Mouse (Mus musculus): ENCODE data around the gene Bcas3. TPM values are rescaled to one million over a fixed set of nuclear protein-coding genes. Genes with fewer than 3 reads are reported as not detected.

Bcas3 gene
- polyA plus RNA-seq, 1 experiment from 2014 or later: 16.6 TPM

DNA sequence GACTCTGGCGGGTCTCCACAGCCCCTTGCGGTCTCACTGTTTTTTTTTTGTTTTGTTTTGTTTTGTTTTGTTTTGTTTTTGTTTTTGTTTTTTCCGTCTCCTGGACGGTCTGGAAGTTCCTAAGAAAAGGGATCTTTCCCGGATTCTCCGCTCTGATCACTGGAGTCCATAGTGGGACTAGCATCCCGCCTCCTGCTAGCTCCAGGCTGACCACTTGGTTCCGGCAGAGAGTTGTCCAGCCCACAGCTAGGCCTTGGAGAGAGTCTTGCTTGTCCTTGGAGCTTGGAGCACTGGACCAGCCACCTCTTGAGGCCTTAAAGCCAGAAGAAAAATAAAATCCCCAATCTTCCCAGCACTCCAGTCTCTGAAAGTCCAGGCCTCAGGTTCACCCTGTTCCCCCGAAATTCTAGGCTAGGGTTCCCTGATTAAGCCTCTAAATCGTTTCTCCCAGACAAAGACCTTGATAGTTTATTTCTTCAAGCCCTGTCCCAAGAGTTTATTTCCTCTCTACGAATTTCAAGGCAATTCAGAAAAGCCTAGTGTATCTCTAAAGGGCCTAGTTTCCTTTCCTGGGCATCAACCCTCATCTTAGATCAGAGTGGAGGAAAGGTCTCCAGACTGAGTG, 480.9 kb downstream of the Bcas3 start:
- peaks cover 95% of the 10 kb centered on the region for H3K27me3 ChIP-seq

DNA sequence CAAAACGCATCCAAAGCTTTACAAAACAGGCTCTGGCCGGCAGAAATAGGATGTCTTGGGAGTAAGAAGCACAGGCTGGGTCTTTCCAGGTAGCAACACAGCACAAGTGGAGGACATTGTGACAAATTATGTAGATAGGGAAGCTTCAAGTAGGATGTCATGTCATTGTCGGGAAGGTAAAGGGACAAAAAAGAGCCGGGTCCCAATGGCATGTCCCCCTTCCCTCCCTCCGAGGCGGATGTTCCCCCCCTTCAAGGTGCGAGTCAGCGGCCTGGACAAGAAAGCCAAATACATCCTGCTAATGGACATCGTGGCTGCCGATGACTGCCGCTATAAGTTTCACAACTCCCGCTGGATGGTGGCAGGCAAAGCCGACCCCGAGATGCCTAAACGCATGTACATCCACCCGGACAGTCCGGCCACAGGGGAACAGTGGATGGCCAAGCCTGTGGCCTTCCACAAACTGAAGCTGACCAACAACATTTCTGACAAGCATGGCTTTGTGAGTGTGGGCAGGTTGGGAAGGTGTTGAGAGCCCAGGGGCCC, 481.5 kb downstream of the Bcas3 start:
- Histone ChIP-seq H3K4me3 (peak overlapping the region; percentile 63), H3K27me3 (peaks cover 95% of the 10 kb centered on the region), H3K4me1 (replicated peaks) (peaks cover 57% of the 10 kb centered on the region), H3K9me3 (replicated peaks) (no peaks in the 10 kb centered on the region), H3K27ac (no peak overlapping the region; the same call in 1 of the 2 replicates), H3K9ac (peak overlapping the region; percentile 11; the same call in 1 of the 2 replicates), H3K36me3 (no peaks in the 10 kb centered on the region), H3K4me2 (peak overlapping the region; percentile 96)
- 31% methylated on average over 17 of the region's 17 CpGs for WGBS
- ATAC-seq (replicated peaks; ENCODE audit: insufficient number of reproducible peaks, insufficient read depth, low FRiP score, low read depth): no peak

More for the DNA sequence above, 480.9 kb downstream of the Bcas3 start:
- 19% methylated on average over 11 of the region's 11 CpGs for WGBS
- H3K36me3 ChIP-seq: no peaks in the 10 kb centered on the region
- ATAC-seq (replicated peaks; ENCODE audit: insufficient number of reproducible peaks, insufficient read depth, low FRiP score, low read depth): no peak
- peak overlapping the region; percentile 76; the same call in 1 of the 2 replicates for H3K27ac ChIP-seq
- peaks cover 62% of the 10 kb centered on the region for H3K4me1 ChIP-seq (replicated peaks)
- H3K9ac ChIP-seq: peak overlapping the region; percentile 68
- peak overlapping the region; percentile 63 for H3K4me3 ChIP-seq
- no peaks in the 10 kb centered on the region for H3K9me3 ChIP-seq (replicated peaks)
- peak overlapping the region; percentile 96 for H3K4me2 ChIP-seq

DNA sequence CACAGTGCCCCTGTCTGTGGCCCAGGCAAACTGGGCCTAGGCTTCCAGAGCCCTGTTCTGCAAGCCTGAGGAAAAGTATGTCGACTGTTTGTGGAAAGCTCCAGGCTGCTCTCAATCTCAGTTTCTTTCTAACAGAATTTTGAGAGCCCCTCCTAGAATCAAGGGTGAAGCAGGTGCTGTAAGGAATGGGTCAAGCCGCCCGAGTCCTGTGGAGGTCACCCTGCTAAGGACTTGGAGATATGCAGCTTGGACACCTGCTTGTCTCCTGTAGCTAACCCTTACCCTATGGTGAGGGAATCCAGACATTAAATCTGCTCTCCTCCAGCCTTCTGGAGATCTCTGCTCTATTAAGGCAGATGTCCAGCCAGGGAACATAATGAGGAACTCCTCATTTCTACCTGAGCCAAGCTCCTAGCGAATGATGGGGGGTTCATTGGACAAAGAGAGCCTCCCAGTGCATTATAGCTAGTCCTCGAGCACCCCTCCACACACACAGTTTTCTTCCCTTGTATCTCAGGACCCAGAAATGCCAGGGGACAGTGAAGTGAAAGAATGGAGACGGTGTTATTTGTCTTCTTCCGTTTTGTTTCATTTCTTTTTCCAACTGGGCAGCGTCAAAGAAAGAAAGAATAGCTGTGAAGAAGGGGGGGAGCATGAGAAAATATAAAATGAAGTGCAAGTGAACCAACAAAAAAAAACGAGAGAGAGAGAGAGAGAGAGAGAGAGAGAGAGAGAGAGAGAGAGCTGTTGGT, 482.2 kb downstream of the Bcas3 start:
- peaks cover 50% of the 10 kb centered on the region for H3K4me1 ChIP-seq (replicated peaks)
- peak overlapping the region; percentile 11; the same call in 1 of the 2 replicates for H3K9ac ChIP-seq
- ATAC-seq (replicated peaks; ENCODE audit: insufficient number of reproducible peaks, insufficient read depth, low FRiP score, low read depth): no peak
- H3K27me3 ChIP-seq: peaks cover 95% of the 10 kb centered on the region
- H3K4me3 ChIP-seq: peak overlapping the region; percentile 63
- H3K36me3 ChIP-seq: no peaks in the 10 kb centered on the region
- WGBS: 33% methylated on average over 9 of the region's 9 CpGs
- no peak overlapping the region for H3K27ac ChIP-seq
- no peaks in the 10 kb centered on the region for H3K9me3 ChIP-seq (replicated peaks)
- H3K4me2 ChIP-seq: peak overlapping the region; percentile 96

DNA sequence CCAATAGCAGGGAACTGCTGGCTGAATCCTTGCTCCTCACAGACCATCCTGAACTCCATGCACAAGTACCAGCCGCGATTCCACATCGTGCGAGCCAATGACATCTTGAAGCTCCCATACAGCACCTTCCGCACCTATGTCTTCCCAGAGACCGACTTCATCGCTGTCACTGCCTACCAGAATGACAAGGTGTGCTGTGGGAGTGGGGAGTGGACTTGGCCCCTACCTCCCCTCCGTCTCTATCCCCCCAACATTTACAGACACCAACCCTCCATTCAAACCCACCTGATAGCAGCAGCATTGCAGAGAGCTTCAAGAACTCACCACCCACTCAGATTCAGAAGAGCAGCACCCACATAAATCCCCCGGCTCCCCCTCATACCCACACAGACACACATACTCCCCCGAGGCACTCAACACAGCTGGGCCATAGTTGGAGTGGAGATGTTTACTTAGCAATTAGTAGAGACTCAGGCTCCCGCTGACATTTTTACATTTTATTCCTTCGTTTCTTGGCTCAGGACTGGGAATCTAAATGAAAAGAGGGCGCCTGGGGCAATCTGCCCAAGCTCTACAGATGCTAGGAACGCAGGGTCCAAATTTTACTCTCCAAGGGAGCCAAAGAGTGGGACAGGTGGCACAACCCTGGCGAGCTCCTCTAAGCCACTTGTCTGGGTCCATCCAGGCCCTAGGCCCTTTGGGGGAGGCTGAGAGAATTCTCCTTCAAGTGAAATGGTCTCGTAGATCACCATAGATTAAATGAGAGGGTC, 483.0 kb downstream of the Bcas3 start:
- Histone ChIP-seq H3K4me3 (peak overlapping the region; percentile 63), H3K4me1 (replicated peaks) (peaks cover 49% of the 10 kb centered on the region), H3K9me3 (replicated peaks) (no peaks in the 10 kb centered on the region), H3K4me2 (peak overlapping the region; percentile 96; the same call in 1 of the 2 replicates), H3K36me3 (no peaks in the 10 kb centered on the region), H3K27ac (no peak overlapping the region), H3K9ac (peak overlapping the region; percentile 14; the same call in 1 of the 2 replicates), H3K27me3 (peaks cover 95% of the 10 kb centered on the region)
- WGBS: 34% methylated on average over 16 of the region's 16 CpGs
- ATAC-seq (replicated peaks; ENCODE audit: insufficient number of reproducible peaks, insufficient read depth, low FRiP score, low read depth): no peak

DNA sequence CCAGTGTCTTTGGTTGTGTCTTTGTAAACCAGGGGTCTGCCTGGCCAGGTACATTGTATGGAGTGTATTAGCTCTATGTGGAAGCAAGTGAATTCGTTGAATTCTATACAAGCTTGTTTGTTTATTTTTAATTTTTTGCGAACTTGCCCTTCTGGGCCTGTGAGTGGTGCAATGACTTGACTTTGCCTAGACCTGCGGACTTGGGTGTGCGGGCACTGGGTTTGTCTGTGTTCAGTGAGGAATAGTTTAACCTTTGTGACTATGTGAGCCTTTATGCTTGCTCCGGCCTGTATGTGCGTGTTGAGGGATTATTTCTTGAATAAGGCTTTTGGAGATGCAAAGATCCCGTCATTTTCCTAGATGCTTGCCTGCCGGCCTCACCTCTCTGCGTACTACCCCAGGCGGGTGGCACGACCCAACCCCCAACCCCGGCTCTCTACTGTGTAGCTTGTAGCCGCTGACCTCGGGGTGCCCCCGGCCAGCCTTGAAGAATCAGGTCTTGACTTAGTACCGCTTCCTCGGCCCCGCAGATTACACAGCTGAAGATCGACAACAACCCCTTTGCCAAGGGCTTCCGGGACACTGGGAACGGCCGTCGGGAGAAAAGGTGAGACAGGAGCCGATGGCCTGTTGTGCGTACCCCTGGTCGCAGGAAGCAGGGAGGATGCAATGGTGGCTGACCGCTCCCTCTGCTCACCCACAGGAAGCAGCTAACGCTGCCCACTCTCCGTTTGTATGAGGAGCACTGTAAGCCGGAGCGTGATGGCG, 483.7 kb downstream of the Bcas3 start:
- no peak overlapping the region for H3K27ac ChIP-seq
- WGBS: 17% methylated on average over 32 of the region's 32 CpGs

DNA sequence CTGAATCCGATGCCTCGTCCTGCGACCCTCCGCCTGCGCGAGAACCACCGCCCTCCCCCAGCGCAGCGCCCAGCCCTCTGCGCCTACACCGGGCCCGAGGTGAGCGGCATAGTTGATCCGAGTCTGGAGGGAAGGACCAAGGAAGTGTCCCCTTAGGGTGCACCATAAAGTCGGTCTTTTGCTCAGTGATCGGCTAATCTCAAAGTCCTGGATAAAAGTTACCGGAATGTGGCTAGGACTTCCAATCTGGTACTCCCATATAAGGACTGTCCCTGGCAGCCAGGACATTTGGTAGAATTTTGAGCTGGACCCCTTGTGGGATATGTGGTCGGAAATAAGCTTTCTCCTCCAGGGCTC, 484.3 kb downstream of the Bcas3 start:
- Histone ChIP-seq H3K27ac (no peak overlapping the region; the same call in 1 of the 2 replicates), H3K36me3 (no peaks in the 10 kb centered on the region), H3K9ac (peak overlapping the region; percentile 42; the same call in 1 of the 2 replicates), H3K9me3 (replicated peaks) (no peaks in the 10 kb centered on the region), H3K27me3 (peaks cover 93% of the 10 kb centered on the region), H3K4me3 (peak overlapping the region; percentile 63), H3K4me2 (peak overlapping the region; percentile 59), H3K4me1 (replicated peaks) (peaks cover 46% of the 10 kb centered on the region)
- ATAC-seq (replicated peaks; ENCODE audit: insufficient number of reproducible peaks, insufficient read depth, low FRiP score, low read depth): no peak
- 8% methylated on average over 18 of the region's 18 CpGs for WGBS

More for the DNA sequence above, 483.7 kb downstream of the Bcas3 start:
- Histone ChIP-seq H3K4me3 (peak overlapping the region; percentile 63), H3K9ac (peak overlapping the region; percentile 42), H3K4me1 (replicated peaks) (peaks cover 50% of the 10 kb centered on the region), H3K9me3 (replicated peaks) (no peaks in the 10 kb centered on the region), H3K4me2 (peak overlapping the region; percentile 96), H3K27me3 (peaks cover 97% of the 10 kb centered on the region), H3K36me3 (no peaks in the 10 kb centered on the region)
- no peak for ATAC-seq (replicated peaks; ENCODE audit: insufficient number of reproducible peaks, insufficient read depth, low FRiP score, low read depth)

DNA sequence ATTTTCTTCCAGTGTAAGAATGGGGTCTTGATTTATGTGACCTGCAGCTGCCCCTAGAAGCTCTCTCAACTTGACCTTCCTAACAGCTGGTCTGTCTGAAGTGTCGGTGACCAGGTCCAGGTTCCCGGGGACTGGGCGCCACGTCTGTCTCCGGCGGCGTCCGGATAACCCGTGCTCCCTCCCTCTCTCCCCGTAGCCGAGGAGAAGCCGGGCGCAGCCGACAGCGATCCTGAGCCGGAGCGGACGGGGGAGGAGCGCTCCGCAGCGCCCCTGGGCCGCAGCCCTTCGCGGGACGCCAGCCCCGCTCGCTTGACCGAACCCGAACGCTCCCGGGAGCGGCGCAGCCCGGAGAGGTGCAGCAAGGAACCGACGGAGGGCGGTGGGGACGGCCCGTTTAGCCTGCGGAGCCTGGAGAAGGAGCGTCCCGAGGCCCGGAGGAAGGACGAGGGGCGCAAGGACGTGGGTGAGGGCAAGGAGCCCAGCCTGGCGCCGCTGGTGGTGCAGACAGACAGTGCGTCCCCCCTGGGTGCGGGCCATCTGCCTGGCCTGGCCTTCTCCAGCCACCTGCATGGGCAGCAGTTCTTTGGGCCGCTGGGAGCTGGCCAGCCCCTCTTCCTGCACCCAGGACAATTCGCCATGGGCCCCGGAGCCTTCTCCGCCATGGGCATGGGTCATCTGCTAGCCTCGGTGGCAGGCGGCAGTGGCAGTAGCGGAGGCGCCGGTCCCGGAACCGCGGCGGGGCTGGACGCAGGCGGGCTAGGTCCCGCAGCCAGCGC, 484.9 kb downstream of the Bcas3 start:
- Histone ChIP-seq H3K27ac (peak overlapping the region; percentile 15; the same call in 1 of the 2 replicates), H3K36me3 (no peaks in the 10 kb centered on the region), H3K4me2 (peak overlapping the region; percentile 59), H3K4me1 (replicated peaks) (peaks cover 46% of the 10 kb centered on the region), H3K4me3 (peak overlapping the region; percentile 63), H3K9ac (peak overlapping the region; percentile 42), H3K27me3 (peaks cover 93% of the 10 kb centered on the region), H3K9me3 (replicated peaks) (no peaks in the 10 kb centered on the region)
- no peak for ATAC-seq (replicated peaks; ENCODE audit: insufficient number of reproducible peaks, insufficient read depth, low FRiP score, low read depth)
- 5% methylated on average over 67 of the region's 67 CpGs for WGBS

DNA sequence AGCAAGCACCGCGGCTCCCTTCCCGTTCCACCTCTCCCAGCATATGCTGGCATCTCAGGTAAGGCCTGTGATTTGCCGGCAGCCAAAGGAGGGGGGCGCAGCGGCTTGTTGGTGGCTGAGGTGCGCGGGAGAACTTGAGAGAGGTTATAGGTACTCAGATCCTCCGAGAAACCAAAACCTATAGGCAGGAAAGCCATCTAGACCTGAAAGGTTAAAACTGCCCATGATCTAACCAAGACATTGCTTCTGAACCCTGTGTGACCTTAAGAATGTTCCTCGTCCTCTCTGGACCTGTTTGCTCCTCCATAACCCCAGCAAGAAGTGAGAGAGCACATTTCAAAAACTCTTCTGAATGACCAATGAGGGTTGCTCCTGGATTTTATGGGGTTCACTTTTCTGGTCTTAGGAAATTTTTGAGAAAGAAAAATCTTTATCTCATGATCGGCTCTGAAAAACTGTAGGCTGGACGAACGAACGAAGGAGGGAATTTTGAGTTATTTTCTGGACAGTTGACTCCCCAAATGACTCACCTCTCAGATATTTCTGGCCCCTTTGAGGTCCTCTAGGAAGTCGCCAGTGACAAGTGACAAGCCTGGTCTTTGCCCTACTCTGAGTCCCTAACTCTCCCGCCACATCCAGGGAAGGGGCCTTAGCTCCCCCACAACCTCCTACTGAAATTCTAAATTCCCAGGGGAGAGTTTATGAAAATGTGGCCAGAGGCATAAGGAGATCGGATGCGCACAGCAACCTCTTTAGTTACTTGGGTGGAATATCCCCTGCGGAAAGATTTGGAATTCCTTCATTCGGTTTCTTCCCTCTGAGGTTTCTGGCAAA, 485.7 kb downstream of the Bcas3 start:
- Histone ChIP-seq H3K4me3 (peak overlapping the region; percentile 63), H3K36me3 (no peaks in the 10 kb centered on the region), H3K4me1 (replicated peaks) (peaks cover 48% of the 10 kb centered on the region), H3K4me2 (peak overlapping the region; percentile 59), H3K9ac (peak overlapping the region; percentile 42), H3K27me3 (peaks cover 94% of the 10 kb centered on the region), H3K27ac (0 out of 2 replicates have a peak overlapping the region, but pooled peaks have one; percentile 15), H3K9me3 (replicated peaks) (no peaks in the 10 kb centered on the region)
- ATAC-seq (replicated peaks; ENCODE audit: insufficient number of reproducible peaks, insufficient read depth, low FRiP score, low read depth): no peak
- WGBS: 25% methylated on average over 20 of the region's 20 CpGs

DNA sequence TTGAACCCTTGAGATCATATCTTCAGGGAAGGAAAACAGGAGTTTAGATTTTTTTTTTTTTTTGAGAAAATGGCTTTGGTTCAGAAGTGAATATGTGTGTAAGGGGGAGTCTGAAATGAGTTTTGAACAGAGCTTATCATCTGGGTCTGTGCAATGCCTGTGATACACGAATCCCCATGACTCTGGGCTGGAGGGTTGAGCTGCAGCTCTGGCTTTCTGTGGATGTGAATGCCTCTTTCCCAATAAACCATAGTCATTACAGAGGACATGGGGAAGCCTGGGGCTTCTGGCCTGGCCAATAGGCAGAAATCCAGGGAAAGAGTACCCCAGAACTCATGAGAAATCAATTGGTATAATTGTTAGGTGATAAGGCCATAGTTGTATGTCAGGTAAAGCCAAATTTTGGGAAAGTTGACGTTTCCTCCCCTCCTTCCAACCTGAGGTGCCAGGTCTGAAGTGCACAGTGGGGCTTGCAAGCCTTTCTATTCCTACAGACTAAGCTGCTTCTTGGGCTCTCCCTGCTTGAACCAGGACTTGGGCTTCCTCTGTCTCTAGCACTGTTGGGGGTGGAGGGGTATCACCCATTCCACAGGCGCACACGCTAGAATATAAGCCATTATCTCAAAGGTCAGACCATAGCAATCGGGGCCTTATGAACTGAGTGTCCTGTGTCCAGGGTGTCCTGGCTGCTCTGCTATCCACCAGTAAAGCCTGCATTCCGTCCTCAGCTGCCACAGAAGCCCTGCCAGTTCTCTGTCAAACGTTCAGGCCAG, 486.5 kb downstream of the Bcas3 start:
- ATAC-seq (replicated peaks; ENCODE audit: insufficient number of reproducible peaks, insufficient read depth, low FRiP score, low read depth): no peak
- H3K9ac ChIP-seq: no peak overlapping the region
- no peaks in the 10 kb centered on the region for H3K9me3 ChIP-seq (replicated peaks)
- peak overlapping the region; percentile 51; the same call in 1 of the 2 replicates for H3K4me2 ChIP-seq
- peak overlapping the region; percentile 0; the same call in 1 of the 2 replicates for H3K27ac ChIP-seq
- peak overlapping the region; percentile 64; the same call in 1 of the 2 replicates for H3K4me3 ChIP-seq
- no peaks in the 10 kb centered on the region for H3K36me3 ChIP-seq
- 38% methylated on average over 7 of the region's 7 CpGs for WGBS
- H3K4me1 ChIP-seq (replicated peaks): peaks cover 53% of the 10 kb centered on the region
- peaks cover 86% of the 10 kb centered on the region for H3K27me3 ChIP-seq

Data from heart, embryonic 15.5 days (tissue).